Mouse (Mus musculus) brain, embryonic 14.5 days (tissue): ENCODE measurements at regions not wholly inside any gene's neighbourhood (a gene's known extent, or its start where the extent isn't known, plus 50 kb on each side); places are given as distances from the start of the nearest gene placed in this dataset.

Experiments
- DNase-seq: peaks from one replicate; pipeline ENCODE4 v3.0.0-alpha.2; 2011; ENCODE audit warnings: low read depth
- CTCF ChIP-seq: fragments of 200-500 bp; IDR thresholded peaks from 2 replicates; pipeline ENCODE4 v1.5.1; 2012; ENCODE audit warnings: inconsistent platforms, mild to moderate bottlenecking, moderate library complexity, borderline replicate concordance; ENCODE audit not compliant: insufficient read depth, insufficient read length; ENCODE audit errors: extremely low read depth
- POLR2A ChIP-seq: fragments of 200-500 bp; IDR thresholded peaks from 2 replicates; pipeline ENCODE4 v1.6.1; 2012; ENCODE audit warnings: mild to moderate bottlenecking, inconsistent platforms, borderline replicate concordance; ENCODE audit not compliant: poor library complexity, insufficient read depth, insufficient read length, severe bottlenecking; ENCODE audit errors: extremely low read depth

DNA sequence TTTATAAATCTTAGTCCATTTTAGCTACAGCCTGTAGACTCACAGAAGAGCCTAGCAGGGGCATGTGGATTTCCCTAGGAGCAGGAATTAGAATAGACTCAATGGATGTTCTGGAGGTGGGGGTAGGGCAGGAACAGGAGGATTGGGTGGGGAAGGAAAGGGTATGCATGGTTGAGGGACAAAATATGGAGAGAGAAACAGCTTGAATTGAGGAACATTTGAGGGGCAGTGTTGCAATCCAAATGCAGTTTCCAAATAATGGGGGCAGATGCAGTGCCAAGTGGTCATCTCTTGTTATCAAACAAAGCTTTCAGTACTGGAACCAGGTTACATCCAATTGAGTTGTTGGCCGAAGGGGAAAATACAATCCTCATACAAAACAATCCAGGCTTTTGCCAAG, 332.4 kb downstream of the Tex13c3 start:
- no peak for DNase-seq
- no peak for TF ChIP-seq CTCF
- no peak for TF ChIP-seq POLR2A

GRCm38 (mm10) chrX:19148251-19148650, 332.9 kb downstream of the Tex13c3 start:
- no peak for DNase-seq
- no peak for TF ChIP-seq POLR2A
- TF ChIP-seq CTCF, result no peak

DNA sequence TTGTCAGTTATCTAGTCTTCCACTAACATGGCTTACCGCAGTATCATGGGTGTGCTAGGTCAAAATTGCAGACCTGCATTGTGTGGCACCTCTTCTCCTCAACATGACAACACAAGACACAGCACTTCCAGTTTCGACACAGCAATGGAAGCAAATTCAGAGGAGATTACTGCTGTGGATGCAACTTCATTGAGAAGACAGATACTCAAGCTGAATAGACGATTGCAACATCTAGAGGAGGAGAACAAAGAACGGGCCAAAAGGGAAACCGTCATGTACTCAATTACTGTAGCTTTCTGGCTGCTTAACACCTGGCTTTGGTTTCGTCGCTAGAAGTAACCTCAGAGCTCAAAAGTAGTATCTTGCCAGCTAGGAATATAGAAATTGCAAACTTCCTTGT, 368.4 kb downstream of the Tex13c3 start:
- DNase-seq, result no peak
- TF ChIP-seq CTCF, result no peak
- TF ChIP-seq POLR2A, result no peak

DNA sequence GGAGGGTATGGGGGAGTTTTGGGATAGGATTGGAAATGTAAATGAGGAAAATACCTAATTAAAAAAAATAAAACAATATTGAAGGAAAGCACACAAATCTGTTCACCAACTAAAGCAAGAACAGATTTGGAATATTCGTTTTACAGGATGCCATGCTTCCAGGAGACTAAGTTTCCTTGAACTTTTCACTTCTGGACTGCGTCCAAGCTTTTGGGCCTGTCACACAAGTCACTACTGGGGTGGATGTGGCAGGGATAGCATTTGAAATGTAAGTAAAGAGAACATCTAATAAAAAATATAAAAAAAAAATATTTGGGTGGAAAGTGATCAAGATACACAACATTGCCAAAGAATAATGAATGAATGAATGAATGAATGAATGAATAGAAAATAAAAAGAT, 378.2 kb downstream of the Tex13c3 start:
- TF ChIP-seq CTCF (no peak), POLR2A (no peak)
- no peak for DNase-seq

DNA sequence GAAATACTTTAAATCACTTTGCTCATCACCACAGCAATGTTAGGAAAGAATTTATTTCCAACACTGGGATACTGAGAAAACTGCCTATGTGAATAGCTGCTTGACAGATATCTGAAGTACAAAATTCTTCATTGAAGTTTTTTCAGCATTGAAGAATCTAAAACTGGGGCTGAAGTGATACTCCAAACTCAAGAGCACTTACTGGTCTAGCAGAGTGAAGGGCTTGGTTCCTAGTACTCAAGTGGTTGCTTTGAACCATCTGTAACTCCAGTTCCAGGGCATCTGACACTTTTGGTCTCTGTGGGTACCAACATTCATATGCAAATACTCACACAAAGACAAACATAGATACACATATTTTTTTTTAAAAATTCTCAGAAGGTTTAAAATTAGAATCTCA, 385.2 kb downstream of the Tex13c3 start:
- no peak for DNase-seq
- TF ChIP-seq CTCF (no peak), POLR2A (no peak)

DNA sequence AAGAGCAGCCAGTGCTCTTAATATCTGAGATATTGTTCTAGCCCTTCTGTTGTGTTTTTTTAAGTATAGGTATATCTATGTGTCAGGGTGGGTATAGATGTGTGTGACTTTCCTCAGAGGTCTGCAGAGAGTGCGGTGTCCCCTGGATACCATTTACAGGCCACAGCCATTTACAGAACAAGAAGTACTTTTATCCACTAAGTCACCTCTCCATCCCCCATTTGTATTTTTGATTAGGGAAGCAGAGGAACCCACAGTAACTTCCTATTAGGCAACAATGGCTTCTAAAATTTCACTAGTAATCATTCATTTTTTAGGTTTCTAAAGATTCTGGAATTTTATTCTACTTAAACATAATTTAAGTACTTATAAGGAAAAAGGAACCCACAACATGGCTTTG, 396.7 kb downstream of the Tex13c3 start:
- no peak for DNase-seq
- no peak for TF ChIP-seq CTCF
- no peak for TF ChIP-seq POLR2A

GRCm38 (mm10) chrX:19080021-19080420, 401.1 kb downstream of the Tex13c3 start:
- TF ChIP-seq CTCF, result no peak
- TF ChIP-seq POLR2A, result no peak
- DNase-seq, result no peak
